Mouse (Mus musculus): ENCODE results near the gene Zscan2. TPM values are rescaled to one million over a fixed set of nuclear protein-coding genes. Genes with fewer than 3 reads are reported as not detected.

Zscan2 gene
- polyA plus RNA-seq, 1 experiment from 2014 or later = 2.7 TPM

DNA sequence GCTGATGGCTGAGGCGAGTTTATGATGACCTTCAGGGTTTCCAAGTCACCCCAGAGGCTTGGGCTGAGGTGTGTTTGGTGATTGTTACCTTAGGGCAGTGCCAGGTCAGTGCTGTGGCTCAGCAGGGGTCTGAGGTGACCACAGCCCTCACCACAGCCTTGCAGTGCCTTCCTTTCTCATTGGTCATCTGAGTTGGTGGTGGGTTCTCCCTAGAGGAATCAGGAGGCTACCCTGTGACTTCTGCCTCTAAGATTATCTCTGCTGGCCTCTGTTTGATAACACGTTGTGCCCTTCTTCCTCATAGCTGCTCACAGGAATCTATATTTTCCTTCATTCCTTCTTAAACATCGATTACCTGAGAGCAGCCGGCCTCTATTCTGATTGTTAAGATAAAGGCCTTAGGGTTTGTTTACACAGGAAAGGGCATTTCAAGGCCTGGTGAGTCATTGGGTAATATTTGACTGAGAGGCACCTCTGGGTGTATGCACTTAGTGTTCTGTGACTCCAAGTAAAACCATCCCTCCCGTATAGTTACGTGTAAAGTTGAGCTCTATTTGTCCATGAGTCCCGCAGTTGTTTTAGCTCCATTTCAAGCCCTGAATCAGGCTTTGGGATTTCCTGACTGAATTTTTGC, 5.9 kb downstream of the Zscan2 start:
- peaks cover 36% of the 10 kb centered on the region for H3K36me3 ChIP-seq (ENCODE audit: insufficient read depth, low read length)
- TF ChIP-seq CTCF (IDR thresholded peaks at IDR 0.05; ENCODE audit: low read depth) = no peak
- no peaks in the 10 kb centered on the region for H3K9me3 ChIP-seq (replicated peaks; ENCODE audit: low read length)
- WGBS = 51% methylated on average over 7 of the region's 7 CpGs
- H3K4me3 ChIP-seq (replicated peaks; ENCODE audit: low read depth, low read length) = no peak overlapping the region
- H3K9ac ChIP-seq (ENCODE audit: low read depth, low read length) = 0 out of 2 replicates have a peak overlapping the region, but pooled peaks have one; percentile 23
- H3K27ac ChIP-seq = peak overlapping the region; percentile 89
- no peak overlapping the region for H3K4me2 ChIP-seq (ENCODE audit: low read length)
- ATAC-seq (replicated peaks; ENCODE audit: low FRiP score, low read depth) = peak; percentile 53; the same call in 1 of the 2 replicates
- H3K4me1 ChIP-seq (replicated peaks; ENCODE audit: insufficient read depth, low read length) = peaks cover 12% of the 10 kb centered on the region
- no peaks in the 10 kb centered on the region for H3K27me3 ChIP-seq (ENCODE audit: insufficient read depth, low read length)
- peak; percentile 41 for DNase-seq (ENCODE audit: low spot score)

DNA sequence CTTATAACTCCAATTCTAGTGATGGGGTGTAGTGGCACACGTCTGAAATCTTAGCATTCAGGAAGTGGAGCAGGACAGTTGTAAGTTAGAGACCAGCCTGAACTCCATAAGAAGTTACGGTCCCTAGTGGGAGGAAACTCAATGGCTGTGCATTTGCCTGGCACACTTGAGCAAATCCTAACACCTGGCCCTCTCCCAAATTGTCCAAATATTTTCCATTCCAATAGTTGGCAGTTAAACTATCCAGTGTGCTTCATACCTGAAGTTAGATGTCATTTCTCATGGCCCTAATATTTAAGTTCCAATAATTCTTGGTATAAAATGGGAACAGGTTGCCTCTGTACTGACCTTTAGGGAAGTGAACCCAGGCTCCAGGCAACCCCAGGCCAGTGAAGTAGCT, 8.0 kb downstream of the Zscan2 start:
- Histone ChIP-seq H3K4me3 (replicated peaks; ENCODE audit: low read depth, low read length) (no peak overlapping the region), H3K9ac (ENCODE audit: low read depth, low read length) (no peak overlapping the region), H3K4me1 (replicated peaks; ENCODE audit: insufficient read depth, low read length) (0 out of 2 replicates have a peak, but pooled peaks cover 2% of the 10 kb centered on the region), H3K9me3 (replicated peaks; ENCODE audit: low read length) (no peaks in the 10 kb centered on the region), H3K27me3 (ENCODE audit: insufficient read depth, low read length) (no peaks in the 10 kb centered on the region), H3K27ac (no peak overlapping the region), H3K4me2 (ENCODE audit: low read length) (no peak overlapping the region), H3K36me3 (ENCODE audit: insufficient read depth, low read length) (peaks cover 40% of the 10 kb centered on the region)
- TF ChIP-seq CTCF (IDR thresholded peaks at IDR 0.05; ENCODE audit: low read depth) = no peak
- DNase-seq (ENCODE audit: low spot score) (no peak), ATAC-seq (replicated peaks; ENCODE audit: low FRiP score, low read depth) (no peak)
- 85% methylated on average over 2 of the region's 2 CpGs for WGBS

DNA sequence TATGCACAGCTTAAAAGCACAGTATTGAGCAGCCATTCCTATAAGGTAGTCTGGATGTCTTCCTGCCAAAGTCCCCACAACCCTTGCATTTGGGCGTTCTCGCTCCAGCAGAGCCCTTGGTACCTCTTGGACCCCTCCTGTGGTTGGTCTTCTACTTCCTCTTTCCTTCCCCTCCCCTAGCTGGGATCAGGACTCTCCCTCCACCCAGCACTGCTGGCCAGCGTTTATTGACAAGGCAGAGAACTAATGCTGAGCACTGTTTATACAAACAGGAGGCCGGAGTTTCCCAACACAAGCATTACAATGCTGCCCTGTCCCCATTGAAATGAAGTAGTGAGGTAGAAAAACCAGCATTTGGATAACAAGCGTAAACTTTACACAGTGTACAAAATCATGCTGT, 12.3 kb downstream of the Zscan2 start:
- 90% methylated on average over 5 of the region's 5 CpGs for WGBS
- no peak for TF ChIP-seq CTCF (IDR thresholded peaks at IDR 0.05; ENCODE audit: low read depth)
- Histone ChIP-seq H3K27ac (no peak overlapping the region), H3K4me2 (ENCODE audit: low read length) (no peak overlapping the region), H3K4me3 (replicated peaks; ENCODE audit: low read depth, low read length) (no peak overlapping the region), H3K4me1 (replicated peaks; ENCODE audit: insufficient read depth, low read length) (no peaks in the 10 kb centered on the region), H3K36me3 (ENCODE audit: insufficient read depth, low read length) (peaks cover 56% of the 10 kb centered on the region), H3K27me3 (ENCODE audit: insufficient read depth, low read length) (no peaks in the 10 kb centered on the region), H3K9me3 (replicated peaks; ENCODE audit: low read length) (no peaks in the 10 kb centered on the region), H3K9ac (ENCODE audit: low read depth, low read length) (no peak overlapping the region)
- no peak for DNase-seq (ENCODE audit: low spot score)
- ATAC-seq (replicated peaks; ENCODE audit: low FRiP score, low read depth) = no peak

DNA sequence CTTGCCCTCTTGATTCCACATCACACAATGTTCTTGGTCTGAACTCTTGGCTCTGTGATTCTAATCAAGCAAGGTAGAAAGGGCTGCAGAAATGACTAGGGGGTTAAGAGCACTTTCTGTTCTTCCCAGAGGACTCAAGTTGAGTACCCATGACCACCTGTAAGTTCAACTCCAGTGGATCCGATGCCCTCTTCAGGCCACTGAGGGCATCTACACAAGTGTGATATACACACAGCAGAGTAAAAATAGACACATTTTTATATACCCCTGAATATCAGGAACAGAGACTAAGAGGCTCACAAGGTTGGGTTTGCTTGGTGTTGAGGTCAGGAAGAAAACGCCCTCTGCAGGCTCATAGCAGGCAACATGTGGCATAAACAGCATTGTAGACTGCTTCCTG, 12.9 kb downstream of the Zscan2 start:
- H3K27ac ChIP-seq = no peak overlapping the region
- 97% methylated on average over 2 of the region's 2 CpGs for WGBS
- H3K4me1 ChIP-seq (replicated peaks; ENCODE audit: insufficient read depth, low read length) = no peaks in the 10 kb centered on the region
- TF ChIP-seq CTCF (IDR thresholded peaks at IDR 0.05; ENCODE audit: low read depth) = peak; percentile 38; the same call in 1 of the 2 replicates
- H3K27me3 ChIP-seq (ENCODE audit: insufficient read depth, low read length) = no peaks in the 10 kb centered on the region
- H3K4me2 ChIP-seq (ENCODE audit: low read length) = no peak overlapping the region
- H3K9ac ChIP-seq (ENCODE audit: low read depth, low read length) = no peak overlapping the region
- ATAC-seq (replicated peaks; ENCODE audit: low FRiP score, low read depth) (no peak), DNase-seq (ENCODE audit: low spot score) (no peak)
- no peaks in the 10 kb centered on the region for H3K9me3 ChIP-seq (replicated peaks; ENCODE audit: low read length)
- H3K36me3 ChIP-seq (ENCODE audit: insufficient read depth, low read length) = peaks cover 53% of the 10 kb centered on the region
- H3K4me3 ChIP-seq (replicated peaks; ENCODE audit: low read depth, low read length) = no peak overlapping the region

DNA sequence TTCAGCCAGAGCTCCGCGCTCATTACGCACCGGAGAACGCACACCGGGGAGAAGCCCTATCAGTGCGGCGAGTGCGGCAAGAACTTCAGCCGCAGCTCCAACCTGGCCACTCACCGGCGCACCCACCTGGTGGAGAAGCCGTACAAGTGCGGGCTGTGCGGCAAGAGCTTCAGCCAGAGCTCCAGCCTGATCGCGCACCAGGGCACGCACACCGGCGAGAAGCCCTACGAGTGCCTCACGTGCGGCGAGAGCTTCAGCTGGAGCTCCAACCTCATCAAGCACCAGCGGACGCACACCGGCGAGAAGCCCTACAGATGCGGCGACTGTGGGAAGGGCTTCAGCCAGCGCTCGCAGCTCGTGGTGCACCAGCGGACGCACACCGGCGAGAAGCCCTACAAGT, 15.0 kb downstream of the Zscan2 start:
- H3K27ac ChIP-seq = no peak overlapping the region
- no peak for ATAC-seq (replicated peaks; ENCODE audit: low FRiP score, low read depth)
- peak; percentile 23; the same call in 1 of the 2 replicates for TF ChIP-seq CTCF (IDR thresholded peaks at IDR 0.05; ENCODE audit: low read depth)
- no peak overlapping the region for H3K4me3 ChIP-seq (replicated peaks; ENCODE audit: low read depth, low read length)
- H3K4me1 ChIP-seq (replicated peaks; ENCODE audit: insufficient read depth, low read length) = no peaks in the 10 kb centered on the region
- H3K36me3 ChIP-seq (ENCODE audit: insufficient read depth, low read length) = peaks cover 39% of the 10 kb centered on the region
- WGBS = 58% methylated on average over 37 of the region's 37 CpGs
- DNase-seq (ENCODE audit: low spot score) = no peak
- no peak overlapping the region for H3K4me2 ChIP-seq (ENCODE audit: low read length)
- no peaks in the 10 kb centered on the region for H3K9me3 ChIP-seq (replicated peaks; ENCODE audit: low read length)
- H3K9ac ChIP-seq (ENCODE audit: low read depth, low read length) = no peak overlapping the region
- H3K27me3 ChIP-seq (ENCODE audit: insufficient read depth, low read length) = no peaks in the 10 kb centered on the region

DNA sequence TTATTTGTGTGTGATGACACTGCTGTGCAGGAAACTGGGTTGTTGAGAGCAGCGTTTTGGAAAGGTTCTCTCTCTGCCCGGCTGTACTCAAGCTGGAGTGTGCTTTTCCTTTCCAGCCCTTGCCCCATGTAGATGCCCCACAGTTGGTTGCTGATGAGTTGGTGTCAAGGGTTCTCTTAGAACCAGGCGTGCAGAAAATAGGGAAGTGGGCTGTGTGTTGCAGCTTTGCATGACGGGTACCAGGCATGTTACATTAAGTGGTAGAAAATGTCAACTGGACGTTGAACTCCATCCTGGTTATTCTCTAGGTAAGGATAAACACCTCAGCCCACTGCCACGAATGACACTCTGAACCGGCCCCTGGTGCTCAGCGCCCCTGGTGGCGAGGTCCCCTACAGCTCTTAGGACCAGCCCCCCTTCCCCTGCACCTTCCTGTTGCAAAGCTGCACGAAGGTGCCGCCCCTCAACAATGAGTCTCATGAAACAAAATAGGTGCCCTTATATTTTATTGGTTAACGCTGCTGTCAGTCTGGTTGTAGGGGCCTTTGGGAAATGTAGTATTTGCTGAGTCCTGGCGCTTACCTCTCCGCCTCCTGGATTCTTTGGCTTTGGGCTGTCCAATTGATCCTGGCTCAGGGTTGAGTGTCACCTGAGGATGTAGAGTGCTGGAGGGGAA, 22.2 kb downstream of the Zscan2 start:
- peak; percentile 92 for DNase-seq (ENCODE audit: low spot score)
- Histone ChIP-seq H3K36me3 (ENCODE audit: insufficient read depth, low read length) (no peaks in the 10 kb centered on the region), H3K27me3 (ENCODE audit: insufficient read depth, low read length) (no peaks in the 10 kb centered on the region), H3K9ac (ENCODE audit: low read depth, low read length) (no peak overlapping the region), H3K27ac (no peak overlapping the region), H3K9me3 (replicated peaks; ENCODE audit: low read length) (no peaks in the 10 kb centered on the region), H3K4me2 (ENCODE audit: low read length) (peak overlapping the region; percentile 43), H3K4me1 (replicated peaks; ENCODE audit: insufficient read depth, low read length) (no peaks in the 10 kb centered on the region), H3K4me3 (replicated peaks; ENCODE audit: low read depth, low read length) (no peak overlapping the region)
- peak; percentile 77 for TF ChIP-seq CTCF (IDR thresholded peaks at IDR 0.05; ENCODE audit: low read depth)
- WGBS = 21% methylated on average over 14 of the region's 14 CpGs
- peak; percentile 89 for ATAC-seq (replicated peaks; ENCODE audit: low FRiP score, low read depth)
